Mouse (Mus musculus) testis, adult 2 months (tissue): ENCODE measurements around the gene Copz1. TPM values are rescaled to one million over a fixed set of nuclear protein-coding genes. Genes with fewer than 3 reads are reported as not detected.

Source experiments
- H3K27ac ChIP-seq: fragments of 200-500 bp; 2 replicates; pipeline ENCODE4 v1.5.1; 2012; ENCODE audit warnings: low read depth, low read length; ENCODE audit not compliant: control insufficient read depth, insufficient read depth
- H3K27me3 ChIP-seq: fragments of 200-500 bp; 2 replicates; pipeline ENCODE4 v1.6.1; 2012; ENCODE audit warnings: mild to moderate bottlenecking, low read length, moderate library complexity; ENCODE audit not compliant: control insufficient read depth, insufficient read depth
- H3K36me3 ChIP-seq: fragments of 200-500 bp; 2 replicates; pipeline ENCODE4 v1.6.1; 2012; ENCODE audit warnings: mild to moderate bottlenecking, low read length; ENCODE audit not compliant: control insufficient read depth, insufficient read depth
- H3K4me1 ChIP-seq: fragments of 200-500 bp; 2 replicates; pipeline ENCODE4 v1.6.1; 2012; ENCODE audit warnings: low read length; ENCODE audit not compliant: control insufficient read depth, insufficient read depth
- H3K4me3 ChIP-seq: fragments of 200-500 bp; 2 replicates; pipeline ENCODE4 v1.5.1; 2012; ENCODE audit warnings: low read depth, mild to moderate bottlenecking, low read length, moderate library complexity, mixed read lengths; ENCODE audit not compliant: control insufficient read depth
- CTCF ChIP-seq: fragments of 200-500 bp; IDR thresholded peaks from 2 replicates; pipeline ENCODE4 v1.5.1; 2012; ENCODE audit warnings: low read depth, mild to moderate bottlenecking, inconsistent platforms, low read length, moderate library complexity; ENCODE audit not compliant: control insufficient read depth, insufficient read depth, insufficient replicate concordance
- POLR2A ChIP-seq: fragments of 200-500 bp; IDR thresholded peaks from 2 replicates; pipeline ENCODE4 v1.6.1; 2012; ENCODE audit warnings: low read depth, mild to moderate bottlenecking, inconsistent platforms, low read length, moderate library complexity; ENCODE audit not compliant: control insufficient read depth
- polyA plus RNA-seq: library from polyadenylated mRNA; depleted of rRNA; stranded (reverse); fragments of >200 nt; gene quantifications from 2 replicates; pipeline ENCODE4 v1.2.3, GENCODE M21; 2012

The Copz1 gene
- polyA plus RNA-seq, 1 experiment = 56.8 TPM

GRCm38 (mm10) chr15:103322396-103322795, 49.9 kb downstream of the Copz1 start:
- Histone ChIP-seq H3K27ac (peak overlapping the region; percentile 9; the same call in 1 of the 2 replicates), H3K36me3 (peaks cover 1% of the 10 kb centered on the region; the same call in 1 of the 2 replicates), H3K4me3 (peak overlapping the region; percentile 94), H3K4me1 (peaks cover 13% of the 10 kb centered on the region), H3K27me3 (no peaks in the 10 kb centered on the region)
- no peak for TF ChIP-seq POLR2A
- TF ChIP-seq CTCF = no peak

GRCm38 (mm10) chr15:103323070-103323454, 50.5 kb downstream of the Copz1 start:
- peak overlapping the region; percentile 94 for H3K27ac ChIP-seq
- H3K36me3 ChIP-seq = peaks cover 1% of the 10 kb centered on the region; the same call in 1 of the 2 replicates
- H3K4me1 ChIP-seq = peaks cover 13% of the 10 kb centered on the region
- TF ChIP-seq POLR2A = no peak
- no peak for TF ChIP-seq CTCF
- H3K27me3 ChIP-seq = no peaks in the 10 kb centered on the region
- peak overlapping the region; percentile 94 for H3K4me3 ChIP-seq

- Histone ChIP-seq H3K4me3 (peak overlapping the region; percentile 94), H3K4me1 (peaks cover 13% of the 10 kb centered on the region), H3K27ac (peak overlapping the region; percentile 56), H3K36me3 (peaks cover 1% of the 10 kb centered on the region; the same call in 1 of the 2 replicates), H3K27me3 (no peaks in the 10 kb centered on the region)
- TF ChIP-seq POLR2A (peak; percentile 70), CTCF (peak; percentile 95; the same call in 1 of the 2 replicates)
These were observed 51.1 kb downstream of the Copz1 start for GRCm38 (mm10) chr15:103323455-103324247.

GRCm38 (mm10) chr15:103333081-103333615, 60.6 kb downstream of the Copz1 start:
- H3K4me3 ChIP-seq = no peak overlapping the region
- no peaks in the 10 kb centered on the region for H3K36me3 ChIP-seq
- TF ChIP-seq CTCF (no peak), POLR2A (no peak)
- no peaks in the 10 kb centered on the region for H3K27me3 ChIP-seq
- H3K27ac ChIP-seq = no peak overlapping the region
- no peaks in the 10 kb centered on the region; the same call in 1 of the 2 replicates for H3K4me1 ChIP-seq

GRCm38 (mm10) chr15:103333738-103334137, 61.2 kb downstream of the Copz1 start:
- no peak overlapping the region for H3K27ac ChIP-seq
- no peaks in the 10 kb centered on the region; the same call in 1 of the 2 replicates for H3K4me1 ChIP-seq
- TF ChIP-seq POLR2A = no peak
- no peak for TF ChIP-seq CTCF
- no peaks in the 10 kb centered on the region for H3K27me3 ChIP-seq
- no peak overlapping the region for H3K4me3 ChIP-seq
- no peaks in the 10 kb centered on the region for H3K36me3 ChIP-seq

GRCm38 (mm10) chr15:103334194-103334593, 61.7 kb downstream of the Copz1 start:
- TF ChIP-seq CTCF = no peak
- TF ChIP-seq POLR2A = no peak
- peaks cover 3% of the 10 kb centered on the region for H3K4me1 ChIP-seq
- H3K36me3 ChIP-seq = no peaks in the 10 kb centered on the region
- no peaks in the 10 kb centered on the region for H3K27me3 ChIP-seq
- H3K4me3 ChIP-seq = no peak overlapping the region
- no peak overlapping the region for H3K27ac ChIP-seq

- Histone ChIP-seq H3K4me3 (no peak overlapping the region), H3K27me3 (no peaks in the 10 kb centered on the region; the same call in 1 of the 2 replicates), H3K27ac (no peak overlapping the region), H3K4me1 (peaks cover 9% of the 10 kb centered on the region), H3K36me3 (no peaks in the 10 kb centered on the region)
- TF ChIP-seq POLR2A = no peak
- TF ChIP-seq CTCF = no peak
These were observed 62.5 kb downstream of the Copz1 start for GRCm38 (mm10) chr15:103335040-103335439.
